Mouse (Mus musculus) embryo, embryonic 10.5 days (tissue): Measurements from ENCODE around the gene Inafm2.

Experiments used
- DNase-seq: peaks from one replicate; pipeline ENCODE4 v3.0.0-alpha.2; 2015; ENCODE audit warnings: low spot score

The Inafm2 gene

GRCm38 (mm10) chr2:118783093-118783492, 37.5 kb downstream of the Inafm2 start:
- DNase-seq: no peak

- DNase-seq: no peak
Observed at GRCm38 (mm10) chr2:118783663-118784062, 38.1 kb downstream of the Inafm2 start.

GRCm38 (mm10) chr2:118786525-118786924, 41.0 kb downstream of the Inafm2 start:
- no peak for DNase-seq

- no peak for DNase-seq
Observed at GRCm38 (mm10) chr2:118789501-118789900, 43.9 kb downstream of the Inafm2 start.

- no peak for DNase-seq
Observed at GRCm38 (mm10) chr2:118790221-118790550, 44.6 kb downstream of the Inafm2 start.

- peak; percentile 63 for DNase-seq
Observed at GRCm38 (mm10) chr2:118790551-118791525, 45.3 kb downstream of the Inafm2 start.

- DNase-seq: no peak
Observed at GRCm38 (mm10) chr2:118791591-118792258, 46.2 kb downstream of the Inafm2 start.

GRCm38 (mm10) chr2:118792259-118792613, 46.7 kb downstream of the Inafm2 start:
- DNase-seq: no peak

GRCm38 (mm10) chr2:118793636-118794035, 48.1 kb downstream of the Inafm2 start:
- no peak for DNase-seq
